Mouse (Mus musculus): ENCODE results near the gene Phf7.

Phf7 gene

GRCm38 (mm10) chr14:31245946-31246345 lies 5.2 kb downstream of the Phf7 start:
- DNase-seq (ENCODE audit: low read depth, low spot score), result no peak
- Histone ChIP-seq H3K36me3 (ENCODE audit: control insufficient read depth, insufficient read depth, low read length, poor library complexity, severe bottlenecking) (no peaks in the 10 kb centered on the region), H3K27me3 (ENCODE audit: control insufficient read depth, insufficient read depth, low read length, poor library complexity, severe bottlenecking) (no peaks in the 10 kb centered on the region)

- Histone ChIP-seq H3K36me3 (ENCODE audit: control insufficient read depth, insufficient read depth, low read length, poor library complexity, severe bottlenecking) (peaks cover 4% of the 10 kb centered on the region; the same call in 1 of the 2 replicates), H3K27me3 (ENCODE audit: control insufficient read depth, insufficient read depth, low read length, poor library complexity, severe bottlenecking) (no peaks in the 10 kb centered on the region)
- DNase-seq (ENCODE audit: low read depth, low spot score), result no peak
These were observed 6.3 kb downstream of the Phf7 start for GRCm38 (mm10) chr14:31244777-31245176.

GRCm38 (mm10) chr14:31240528-31240927 lies 10.6 kb downstream of the Phf7 start:
- no peak for DNase-seq (ENCODE audit: low read depth, low spot score)
- peaks cover 4% of the 10 kb centered on the region; the same call in 1 of the 2 replicates for H3K36me3 ChIP-seq (ENCODE audit: control insufficient read depth, insufficient read depth, low read length, poor library complexity, severe bottlenecking)
- H3K27me3 ChIP-seq (ENCODE audit: control insufficient read depth, insufficient read depth, low read length, poor library complexity, severe bottlenecking), result no peaks in the 10 kb centered on the region

GRCm38 (mm10) chr14:31237101-31237882 lies 13.8 kb downstream of the Phf7 start:
- peaks cover 4% of the 10 kb centered on the region; the same call in 1 of the 2 replicates for H3K36me3 ChIP-seq (ENCODE audit: control insufficient read depth, insufficient read depth, low read length, poor library complexity, severe bottlenecking)
- DNase-seq (ENCODE audit: low read depth, low spot score), result no peak
- no peaks in the 10 kb centered on the region for H3K27me3 ChIP-seq (ENCODE audit: control insufficient read depth, insufficient read depth, low read length, poor library complexity, severe bottlenecking)

GRCm38 (mm10) chr14:31233996-31234591 lies 17.0 kb downstream of the Phf7 start:
- no peaks in the 10 kb centered on the region for H3K27me3 ChIP-seq (ENCODE audit: control insufficient read depth, insufficient read depth, low read length, poor library complexity, severe bottlenecking)
- H3K36me3 ChIP-seq (ENCODE audit: control insufficient read depth, insufficient read depth, low read length, poor library complexity, severe bottlenecking), result no peaks in the 10 kb centered on the region
- peak; percentile 87 for DNase-seq (ENCODE audit: low read depth, low spot score)

- Histone ChIP-seq H3K27me3 (ENCODE audit: control insufficient read depth, insufficient read depth, low read length, poor library complexity, severe bottlenecking) (no peaks in the 10 kb centered on the region), H3K36me3 (ENCODE audit: control insufficient read depth, insufficient read depth, low read length, poor library complexity, severe bottlenecking) (no peaks in the 10 kb centered on the region)
- DNase-seq (ENCODE audit: low read depth, low spot score), result no peak
These were observed 17.8 kb downstream of the Phf7 start for GRCm38 (mm10) chr14:31233070-31233995.

- no peak for DNase-seq (ENCODE audit: low read depth, low spot score)
- Histone ChIP-seq H3K36me3 (ENCODE audit: control insufficient read depth, insufficient read depth, low read length, poor library complexity, severe bottlenecking) (no peaks in the 10 kb centered on the region), H3K27me3 (ENCODE audit: control insufficient read depth, insufficient read depth, low read length, poor library complexity, severe bottlenecking) (no peaks in the 10 kb centered on the region)
These were observed 18.6 kb downstream of the Phf7 start for GRCm38 (mm10) chr14:31232404-31233069.

GRCm38 (mm10) chr14:31230442-31230841 lies 20.7 kb downstream of the Phf7 start:
- no peaks in the 10 kb centered on the region for H3K36me3 ChIP-seq (ENCODE audit: control insufficient read depth, insufficient read depth, low read length, poor library complexity, severe bottlenecking)
- H3K27me3 ChIP-seq (ENCODE audit: control insufficient read depth, insufficient read depth, low read length, poor library complexity, severe bottlenecking), result no peaks in the 10 kb centered on the region
- no peak for DNase-seq (ENCODE audit: low read depth, low spot score)

GRCm38 (mm10) chr14:31228234-31228633 lies 22.9 kb downstream of the Phf7 start:
- Histone ChIP-seq H3K27me3 (ENCODE audit: control insufficient read depth, insufficient read depth, low read length, poor library complexity, severe bottlenecking) (no peaks in the 10 kb centered on the region), H3K36me3 (ENCODE audit: control insufficient read depth, insufficient read depth, low read length, poor library complexity, severe bottlenecking) (no peaks in the 10 kb centered on the region)
- peak; percentile 61 for DNase-seq (ENCODE audit: low read depth, low spot score)

GRCm38 (mm10) chr14:31226978-31227377 lies 24.1 kb downstream of the Phf7 start:
- no peak for DNase-seq (ENCODE audit: low read depth, low spot score)
- Histone ChIP-seq H3K36me3 (ENCODE audit: control insufficient read depth, insufficient read depth, low read length, poor library complexity, severe bottlenecking) (no peaks in the 10 kb centered on the region), H3K27me3 (ENCODE audit: control insufficient read depth, insufficient read depth, low read length, poor library complexity, severe bottlenecking) (no peaks in the 10 kb centered on the region)

GRCm38 (mm10) chr14:31217666-31218065 lies 33.5 kb downstream of the Phf7 start, which contains the start of gene Sema3g:
Gene Sema3g, plus strand, starts transcription at chr14:31217860.
- peak; percentile 70 for DNase-seq (ENCODE audit: low read depth, low spot score)
- Histone ChIP-seq H3K36me3 (ENCODE audit: control insufficient read depth, insufficient read depth, low read length, poor library complexity, severe bottlenecking) (no peaks in the 10 kb centered on the region), H3K27me3 (ENCODE audit: control insufficient read depth, insufficient read depth, low read length, poor library complexity, severe bottlenecking) (no peaks in the 10 kb centered on the region)

GRCm38 (mm10) chr14:31216846-31217245 lies 34.3 kb downstream of the Phf7 start, which contains the start of gene Nisch:
Gene Nisch, minus strand, starts transcription at chr14:31216946.
- no peaks in the 10 kb centered on the region for H3K27me3 ChIP-seq (ENCODE audit: control insufficient read depth, insufficient read depth, low read length, poor library complexity, severe bottlenecking)
- H3K36me3 ChIP-seq (ENCODE audit: control insufficient read depth, insufficient read depth, low read length, poor library complexity, severe bottlenecking), result no peaks in the 10 kb centered on the region
- DNase-seq (ENCODE audit: low read depth, low spot score), result no peak

GRCm38 (mm10) chr14:31215157-31216002 lies 35.7 kb downstream of the Phf7 start:
- no peaks in the 10 kb centered on the region for H3K36me3 ChIP-seq (ENCODE audit: control insufficient read depth, insufficient read depth, low read length, poor library complexity, severe bottlenecking)
- DNase-seq (ENCODE audit: low read depth, low spot score), result peak; percentile 86
- H3K27me3 ChIP-seq (ENCODE audit: control insufficient read depth, insufficient read depth, low read length, poor library complexity, severe bottlenecking), result no peaks in the 10 kb centered on the region
